In genomic region chr8:70373397-70374317, GRCm38 (mm10) we compare ENCODE assay signal across 8 mouse cellular contexts. TPM values are rescaled to one million over a fixed set of nuclear protein-coding genes. Genes with fewer than 3 reads are reported as not detected.
A peak's percentile ranks its signal among the peaks of the same experiment; 100 is the strongest.
DNase-seq lines count a peak whose midpoint lies in the region; ATAC-seq and TF ChIP-seq lines count a peak whose summit lies in the region.

Gene Comp (plus strand): TSS chr8:70373558.

- peak; percentile 22 to 35 for DNase-seq in kidney, postnatal 4 days
- no peak for DNase-seq in kidney, adult 11 months
- peak; percentile 24 to 45 for DNase-seq in cerebellum, postnatal 36 days
- DNase-seq in hindbrain, postnatal 0 days (ENCODE audit: low spot score): no peak
- DNase-seq in neural tube, embryonic 11.5 days (ENCODE audit: low spot score): no peak
- DNase-seq in adrenal gland, postnatal 4 days (ENCODE audit: low spot score in 2 of 2): no peak
- no peak for DNase-seq in layer of hippocampus, adult 11-12 months (ENCODE audit: low spot score)

- no peaks in the 10 kb centered on the region for H3K9me3 ChIP-seq in hindbrain, postnatal 0 days (ENCODE audit: low read length)
- H3K9me3 ChIP-seq in neural tube, embryonic 11.5 days (ENCODE audit: control insufficient read depth, low read length): no peaks in the 10 kb centered on the region

- H3K27me3 ChIP-seq in hindbrain, postnatal 0 days (ENCODE audit: insufficient read depth, low read length): peaks cover 58% of the 10 kb centered on the region
- peaks cover 73% of the 10 kb centered on the region for H3K27me3 ChIP-seq in neural tube, embryonic 11.5 days (ENCODE audit: control insufficient read depth, insufficient read depth, low read length)

- peak within 1 kb of the TSS; percentile 17 for H3K4me3 ChIP-seq in hindbrain, postnatal 0 days (ENCODE audit: low read length)
- H3K4me3 ChIP-seq in neural tube, embryonic 11.5 days (ENCODE audit: low read depth, low read length): peak within 1 kb of the TSS; percentile 31

- no peaks in the 10 kb centered on the region for H3K4me1 ChIP-seq in hindbrain, postnatal 0 days (ENCODE audit: insufficient read depth, low read length)
- H3K4me1 ChIP-seq in neural tube, embryonic 11.5 days (ENCODE audit: control insufficient read depth, insufficient read depth, low read length): peaks cover 12% of the 10 kb centered on the region

- H3K4me2 ChIP-seq in hindbrain, postnatal 0 days (ENCODE audit: low read depth, low read length): peak within 1 kb of the TSS; percentile 33
- peak within 1 kb of the TSS; percentile 44 for H3K4me2 ChIP-seq in neural tube, embryonic 11.5 days (ENCODE audit: low read depth)

- H3K36me3 ChIP-seq in hindbrain, postnatal 0 days (ENCODE audit: insufficient read depth, low read length): no peaks in the 10 kb centered on the region
- H3K36me3 ChIP-seq in neural tube, embryonic 11.5 days (ENCODE audit: control insufficient read depth, insufficient read depth, low read length): no peaks in the 10 kb centered on the region

- no peak for TF ChIP-seq CTCF in hindbrain, postnatal 0 days (IDR thresholded peaks at IDR 0.05; ENCODE audit: low read depth)

- WGBS in hindbrain, postnatal 0 days: 3% methylated on average over 47 of the region's 47 CpGs
- 3% methylated on average over 47 of the region's 47 CpGs for WGBS in neural tube, embryonic 11.5 days

- H3K27ac ChIP-seq in hindbrain, postnatal 0 days: no peak within 1 kb of the TSS
- no peak within 1 kb of the TSS for H3K27ac ChIP-seq in neural tube, embryonic 11.5 days (ENCODE audit: low read depth, low read length)

- no peak for ATAC-seq in hindbrain, postnatal 0 days
- ATAC-seq in neural tube, embryonic 11.5 days (ENCODE audit: insufficient read depth, low FRiP score, low TSS enrichment): no peak
- ATAC-seq in frontal cortex, adult (ENCODE audit: low TSS enrichment): no peak

- H3K9ac ChIP-seq in hindbrain, postnatal 0 days (replicated peaks; ENCODE audit: low read length): no peak within 1 kb of the TSS
- peak within 1 kb of the TSS; percentile 22; the same call in 1 of the 2 replicates for H3K9ac ChIP-seq in neural tube, embryonic 11.5 days (ENCODE audit: low read length)

RNA-seq across cellular contexts. Expression of gene Comp, which starts in this region (rescaled TPM):
- 0.21 and 0.29 TPM in 2 replicates for total RNA-seq in hindbrain, postnatal 0 days (2014; rRNA removed)
- 0.25 and 0.33 TPM in 2 replicates for polyA plus RNA-seq in hindbrain, postnatal 0 days (2015; fragmentation: Nextera tagmentation; extraction: Ambion mirVana)
- 0.16 and 0.32 TPM in 2 replicates for polyA plus RNA-seq in neural tube, embryonic 11.5 days (2014; fragmentation: Nextera tagmentation; extraction: Ambion mirVana)
- 1 to 10 TPM in 1 of 2 experiments, under 1 TPM in 1; 0.28 to 1.0 TPM for total RNA-seq in adrenal gland, postnatal 4 days (2021)

Comparison
In these comparisons a context has a peak if more than half of its experiments do, and no peak if none do; other contexts are left out.
1. DNase-seq: peak in kidney, postnatal 4 days (2 of 2) and cerebellum, postnatal 36 days (2 of 2); none in kidney, adult 11 months (single experiment), hindbrain, postnatal 0 days (single experiment), neural tube, embryonic 11.5 days (single experiment), adrenal gland, postnatal 4 days (0 of 2) and layer of hippocampus, adult 11-12 months (single experiment).